Mouse (Mus musculus) embryonic fibroblast, embryonic 13.5 days (primary cell): ENCODE data around the gene Gnat1.
"Not testable (repeated sequence)": the region's sequence is repeated elsewhere in the genome, so short reads cannot be mapped to it uniquely, and the experiment has no call there.

Experiments
- CTCF ChIP-seq: IDR thresholded peaks from 2 replicates; pipeline ENCODE4 v1.5.1; 2011; ENCODE audit warnings: mild to moderate bottlenecking, control low read depth, low read length, moderate library complexity, borderline replicate concordance; ENCODE audit not compliant: insufficient read depth
- POLR2A ChIP-seq: IDR thresholded peaks from 2 replicates; pipeline ENCODE4 v1.6.1; 2011; ENCODE audit warnings: low read depth, mild to moderate bottlenecking, control low read depth, low read length, moderate library complexity

DNA sequence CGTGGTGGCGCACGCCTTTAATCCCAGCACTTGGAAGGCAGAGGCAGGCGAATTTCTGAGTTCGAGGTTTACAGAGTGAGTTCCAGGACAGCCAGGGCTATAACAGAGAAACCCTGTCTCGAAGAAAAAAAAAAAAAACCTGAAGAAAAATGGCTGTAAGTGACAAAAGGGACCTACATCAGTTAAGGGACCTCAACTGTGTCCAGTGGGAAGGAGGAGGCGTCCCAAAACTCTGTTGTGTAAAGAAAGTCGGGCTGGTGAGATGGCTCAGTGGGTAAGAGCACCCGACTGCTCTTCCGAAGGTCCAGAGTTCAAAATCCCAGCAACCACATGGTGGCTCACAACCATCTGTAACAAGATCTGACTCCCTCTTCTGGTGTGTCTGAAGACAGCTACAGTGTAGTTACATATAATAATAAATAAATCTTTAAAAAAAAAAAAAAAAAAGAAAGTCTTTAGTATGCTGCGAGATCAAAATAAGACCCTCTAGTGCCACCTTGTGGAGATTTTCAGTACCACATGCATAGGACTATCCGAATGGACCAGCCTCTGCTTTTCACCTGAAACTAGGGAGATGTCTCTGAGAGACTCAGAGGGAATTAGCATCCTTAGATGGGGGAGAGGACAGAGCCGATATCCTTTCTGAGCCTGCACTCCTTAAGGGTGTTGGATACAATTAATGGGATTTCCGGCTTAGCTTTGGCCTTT, 1.5 kb downstream of the Gnat1 start:
- not testable (repeated sequence) for TF ChIP-seq POLR2A, CTCF
